Mouse (Mus musculus) spleen, adult 18-20 months (tissue): ENCODE measurements around the gene AC161166.1.

Source experiments
- DNase-seq, 2 experiments: peaks; one replicate each; pipeline ENCODE4 v3.0.0; 2022; ENCODE audit warnings: mixed read lengths in 2 of 2

Gene AC161166.1

GRCm38 (mm10) chr7:24512355-24512754 is at the start of gene AC161166.1:
Gene AC161166.1, minus strand, starts transcription at chr7:24512455.
- DNase-seq, result no peak

GRCm38 (mm10) chr7:24561450-24561849 is 49.2 kb upstream of the AC161166.1 start:
- no peak for DNase-seq

GRCm38 (mm10) chr7:24555786-24556185 is 43.5 kb upstream of the AC161166.1 start:
- DNase-seq, result no peak

GRCm38 (mm10) chr7:24551985-24552759 is 39.9 kb upstream of the AC161166.1 start:
- no peak for DNase-seq

GRCm38 (mm10) chr7:24547534-24548036 is 35.3 kb upstream of the AC161166.1 start:
- no peak for DNase-seq

GRCm38 (mm10) chr7:24546634-24547389 is 34.6 kb upstream of the AC161166.1 start:
- DNase-seq, result peak; percentile 97 to 98

- DNase-seq, result peak in 1 of 2 experiments; percentile 36
Measured at GRCm38 (mm10) chr7:24546068-24546614, 33.9 kb upstream of the AC161166.1 start, which contains the start of the genes Pinlyp and Xrcc1. Gene Pinlyp, minus strand, starts transcription at chr7:24546118. Gene Xrcc1, plus strand, starts transcription at chr7:24546289.

- no peak for DNase-seq
Measured at GRCm38 (mm10) chr7:24544506-24544905, 32.3 kb upstream of the AC161166.1 start.

GRCm38 (mm10) chr7:24539686-24540085 is 27.4 kb upstream of the AC161166.1 start:
- no peak for DNase-seq

GRCm38 (mm10) chr7:24538701-24539100 is 26.4 kb upstream of the AC161166.1 start:
- DNase-seq, result no peak

- no peak for DNase-seq
Measured at GRCm38 (mm10) chr7:24538154-24538553, 25.9 kb upstream of the AC161166.1 start.

GRCm38 (mm10) chr7:24537591-24537990 is 25.3 kb upstream of the AC161166.1 start:
- DNase-seq, result no peak

GRCm38 (mm10) chr7:24537081-24537480 is 24.8 kb upstream of the AC161166.1 start:
- no peak for DNase-seq

GRCm38 (mm10) chr7:24534301-24534700 is 22.0 kb upstream of the AC161166.1 start:
- no peak for DNase-seq

GRCm38 (mm10) chr7:24533806-24534205 is 21.6 kb upstream of the AC161166.1 start:
- DNase-seq, result no peak

GRCm38 (mm10) chr7:24533031-24533571 is 20.8 kb upstream of the AC161166.1 start:
- no peak for DNase-seq

GRCm38 (mm10) chr7:24531211-24531971 is 19.1 kb upstream of the AC161166.1 start:
- peak; percentile 59 to 76 for DNase-seq

GRCm38 (mm10) chr7:24530062-24530931 is 18.0 kb upstream of the AC161166.1 start, which contains the start of gene Irgq:
Gene Irgq, plus strand, starts transcription at chr7:24530689.
- DNase-seq, result peak; percentile 96 to 97

GRCm38 (mm10) chr7:24529580-24529979 is 17.3 kb upstream of the AC161166.1 start:
- no peak for DNase-seq

GRCm38 (mm10) chr7:24528861-24529260 is 16.6 kb upstream of the AC161166.1 start:
- DNase-seq, result no peak
